Mouse (Mus musculus) G1E (cell line): Measurements from ENCODE around the gene Cacnb3. TPM values are rescaled to one million over a fixed set of nuclear protein-coding genes. Genes with fewer than 3 reads are reported as not detected.

ENCODE experiments used
- ATAC-seq: 2 replicates; pipeline ENCODE4 v1.8.0; 2016; ENCODE audit warnings: mild to moderate bottlenecking; ENCODE audit not compliant: insufficient number of reproducible peaks, poor library complexity, low FRiP score, severe bottlenecking; ENCODE audit errors: extremely low read depth
- DNase-seq: peaks from one replicate; pipeline ENCODE4 v3.0.0; 2012; ENCODE audit warnings: low spot score
- H3K27me3 ChIP-seq: 2 replicates; pipeline ENCODE4 v1.6.1; 2012; ENCODE audit warnings: mild to moderate bottlenecking, low read length, inconsistent platforms; ENCODE audit not compliant: insufficient read depth
- H3K36me3 ChIP-seq: replicated peaks from 2 replicates; pipeline ENCODE3; 2012; ENCODE audit warnings: mild to moderate bottlenecking, inconsistent platforms
- H3K4me1 ChIP-seq: 2 replicates; pipeline ENCODE4 v1.6.1; 2012; ENCODE audit warnings: low read depth, low read length, inconsistent platforms, mixed read lengths; ENCODE audit not compliant: insufficient read depth
- H3K4me3 ChIP-seq: 2 replicates; pipeline ENCODE4 v1.5.1; 2012; ENCODE audit warnings: low read depth, mild to moderate bottlenecking, inconsistent platforms, low read length, moderate library complexity, mixed read lengths
- H3K9me3 ChIP-seq: replicated peaks from 2 replicates; pipeline ENCODE4 v1.6.1; 2012; ENCODE audit warnings: inconsistent platforms
- CTCF ChIP-seq: IDR thresholded peaks from 2 replicates; pipeline ENCODE4 v1.5.1; 2012; ENCODE audit warnings: low read depth, low read length, inconsistent platforms, mixed read lengths
- GATA1 ChIP-seq: IDR thresholded peaks from 2 replicates; pipeline ENCODE4 v1.6.1; 2012; ENCODE audit warnings: borderline replicate concordance, low read length, inconsistent platforms, mixed read lengths
- GATA2 ChIP-seq: IDR thresholded peaks from 2 replicates; pipeline ENCODE4 v1.6.1; 2012; ENCODE audit warnings: low read depth, low read length, inconsistent platforms, borderline replicate concordance
- POLR2AphosphoS5 ChIP-seq: IDR thresholded peaks from 2 replicates; pipeline ENCODE4 v1.6.1; 2012; ENCODE audit warnings: low read depth, low read length, inconsistent platforms; ENCODE audit not compliant: insufficient replicate concordance
- TAL1 ChIP-seq: conservative IDR thresholded peaks from 2 replicates; pipeline ENCODE4 v1.6.1; 2012; ENCODE audit warnings: low read depth, low read length, inconsistent platforms, mixed read lengths
- polyA plus RNA-seq: library from polyadenylated mRNA; stranded (reverse); fragments of >175 nt; gene quantifications from 2 replicates; pipeline ENCODE4 v1.2.3, GENCODE M21; 2012
- total RNA-seq, 2 experiments: library from RNA; stranded (forward) in 1 of 2; stranded (reverse) in 1 of 2; fragments of 200-1000 nt in 1 of 2; fragments of >200 nt in 1 of 2; fragmentation: Nextera tagmentation in 1 of 2; gene quantifications; 2 replicates each; pipeline ENCODE4 v1.2.3; 2014 to 2017

Gene Cacnb3
- total and polyA plus RNA-seq, 3 experiments: 0.22 TPM; not detected in 1

- Histone ChIP-seq H3K9me3 (no peaks in the 10 kb centered on the region), H3K36me3 (no peaks in the 10 kb centered on the region), H3K4me1 (no peaks in the 10 kb centered on the region; the same call in 1 of the 2 replicates), H3K27me3 (peaks cover 61% of the 10 kb centered on the region), H3K4me3 (no peak overlapping the region)
- DNase-seq: no peak
- ATAC-seq: no peak
- TF ChIP-seq GATA2 (no peak), TAL1 (no peak), CTCF (no peak), POLR2AphosphoS5 (no peak)
Observed at GRCm38 (mm10) chr15:98602191-98602881, 28.3 kb upstream of the Cacnb3 start.

DNA sequence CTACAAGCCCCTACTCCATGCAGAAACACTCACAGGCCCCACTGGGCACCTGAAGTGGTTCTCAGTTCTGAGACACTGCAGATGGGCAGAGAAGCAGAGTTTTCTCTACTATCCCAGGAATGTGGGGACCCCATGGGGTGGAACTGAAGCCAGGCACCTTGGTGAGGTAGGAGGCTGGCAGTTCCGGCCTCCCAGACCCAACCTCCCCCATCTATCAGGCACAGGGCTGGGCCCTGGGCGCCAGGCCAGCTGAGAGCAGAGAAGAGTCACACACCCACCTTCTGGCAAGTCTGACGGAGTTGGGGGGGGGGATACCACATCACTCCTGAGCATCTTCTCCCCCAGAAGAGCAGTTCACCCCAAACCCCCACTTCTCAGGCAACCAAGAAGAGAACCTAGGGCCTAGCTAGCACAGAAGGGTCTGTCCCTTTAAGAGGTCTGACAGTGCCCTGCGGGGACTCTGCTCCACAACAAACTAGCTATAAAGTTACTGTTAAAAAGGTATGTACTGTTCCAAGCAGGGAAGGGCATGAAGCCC, 27.6 kb upstream of the Cacnb3 start:
- H3K4me3 ChIP-seq: no peak overlapping the region
- no peak for TF ChIP-seq GATA2
- TF ChIP-seq TAL1: no peak
- TF ChIP-seq CTCF: no peak
- TF ChIP-seq GATA1: no peak
- no peak for TF ChIP-seq POLR2AphosphoS5
- no peaks in the 10 kb centered on the region for H3K9me3 ChIP-seq
- ATAC-seq (no peak), DNase-seq (no peak)
- no peaks in the 10 kb centered on the region for H3K36me3 ChIP-seq
- no peaks in the 10 kb centered on the region; the same call in 1 of the 2 replicates for H3K4me1 ChIP-seq
- H3K27me3 ChIP-seq: peaks cover 61% of the 10 kb centered on the region

DNA sequence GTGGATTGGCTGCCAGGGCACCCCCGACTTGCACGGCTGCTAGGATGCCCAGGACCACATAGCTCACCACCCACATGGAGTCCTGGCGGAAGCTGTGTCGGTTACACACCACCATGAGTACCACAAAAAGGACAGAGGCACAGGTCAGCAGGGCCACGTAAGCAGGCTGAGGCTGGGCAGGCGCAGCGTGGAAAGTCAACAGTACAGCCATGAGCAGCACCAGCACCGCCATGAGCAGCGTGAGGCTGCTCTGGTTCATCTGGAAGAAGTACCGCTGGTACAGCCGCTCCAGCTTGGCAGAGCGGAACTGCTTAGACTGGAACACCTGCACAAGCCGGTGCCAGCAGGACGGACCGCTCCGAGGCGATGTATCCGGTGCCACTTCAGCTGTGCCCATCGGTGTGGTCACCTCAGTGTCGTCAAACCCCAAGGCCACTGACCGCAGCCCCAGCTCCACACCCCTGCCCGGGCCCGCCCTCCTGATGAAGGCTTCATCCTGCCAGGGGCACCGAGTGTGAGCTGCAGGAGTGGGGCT, 26.5 kb upstream of the Cacnb3 start:
- H3K9me3 ChIP-seq: no peaks in the 10 kb centered on the region
- TF ChIP-seq POLR2AphosphoS5: no peak
- no peak for TF ChIP-seq GATA1
- TF ChIP-seq TAL1: no peak
- TF ChIP-seq GATA2: no peak
- no peak for TF ChIP-seq CTCF
- DNase-seq (no peak), ATAC-seq (no peak)
- H3K36me3 ChIP-seq: no peaks in the 10 kb centered on the region
- no peak overlapping the region for H3K4me3 ChIP-seq
- no peaks in the 10 kb centered on the region; the same call in 1 of the 2 replicates for H3K4me1 ChIP-seq
- H3K27me3 ChIP-seq: peaks cover 61% of the 10 kb centered on the region

DNA sequence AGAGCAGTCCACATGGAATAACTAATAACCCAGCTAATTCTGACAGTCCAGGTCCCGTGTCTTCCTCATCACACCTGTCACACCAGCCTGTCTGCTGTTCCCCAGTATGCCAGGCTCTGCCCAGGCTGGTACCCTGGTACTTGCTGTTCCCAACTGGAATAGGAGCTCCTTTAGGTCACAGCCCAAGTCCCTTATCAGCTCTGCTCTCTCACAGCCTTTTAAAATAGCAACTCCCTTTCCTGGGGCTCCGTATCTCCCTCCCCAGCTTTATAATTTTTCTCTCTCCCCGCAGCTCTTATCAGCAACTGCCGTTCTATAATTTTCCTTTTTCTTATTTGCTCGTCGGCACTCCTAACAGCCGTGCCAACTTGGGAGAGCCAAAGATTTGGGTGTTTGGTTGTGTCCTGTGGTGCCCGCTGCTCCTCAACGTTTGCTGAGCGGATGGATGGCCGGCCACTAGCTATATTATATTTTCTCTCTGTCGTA, 24.5 kb upstream of the Cacnb3 start:
- Histone ChIP-seq H3K36me3 (no peaks in the 10 kb centered on the region), H3K4me3 (no peak overlapping the region), H3K4me1 (no peaks in the 10 kb centered on the region; the same call in 1 of the 2 replicates), H3K27me3 (peaks cover 60% of the 10 kb centered on the region), H3K9me3 (no peaks in the 10 kb centered on the region)
- DNase-seq (no peak), ATAC-seq (no peak)
- TF ChIP-seq CTCF (no peak), POLR2AphosphoS5 (no peak), GATA2 (no peak)

DNA sequence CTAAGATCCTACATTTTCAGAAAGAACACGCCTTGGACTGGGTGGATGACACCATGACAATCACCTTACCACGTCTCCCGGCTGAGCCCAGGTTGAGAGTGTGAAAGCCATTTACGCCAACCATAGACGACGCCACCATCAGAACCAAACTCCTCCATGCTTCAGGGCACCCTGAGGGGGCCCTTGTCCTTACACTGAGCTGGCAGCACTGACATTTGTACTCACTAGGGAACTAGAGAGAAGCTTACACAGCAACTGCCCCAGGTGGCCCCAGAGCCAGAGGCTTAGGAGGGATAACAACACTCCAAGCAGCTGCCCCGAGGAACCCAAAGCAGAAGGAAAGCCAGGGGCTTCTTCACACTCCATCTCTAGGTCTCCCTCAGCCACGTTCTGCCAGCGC, 23.9 kb upstream of the Cacnb3 start:
- Histone ChIP-seq H3K27me3 (peaks cover 60% of the 10 kb centered on the region), H3K36me3 (no peaks in the 10 kb centered on the region), H3K9me3 (no peaks in the 10 kb centered on the region), H3K4me1 (no peaks in the 10 kb centered on the region; the same call in 1 of the 2 replicates), H3K4me3 (no peak overlapping the region)
- ATAC-seq (no peak), DNase-seq (no peak)
- TF ChIP-seq GATA2 (no peak), GATA1 (no peak), CTCF (no peak), TAL1 (no peak), POLR2AphosphoS5 (no peak)

- Histone ChIP-seq H3K4me3 (no peak overlapping the region), H3K9me3 (peaks cover 5% of the 10 kb centered on the region), H3K36me3 (no peaks in the 10 kb centered on the region), H3K4me1 (no peaks in the 10 kb centered on the region; the same call in 1 of the 2 replicates), H3K27me3 (peaks cover 55% of the 10 kb centered on the region)
- no peak for TF ChIP-seq GATA1
- no peak for TF ChIP-seq POLR2AphosphoS5
- no peak for TF ChIP-seq GATA2
- no peak for TF ChIP-seq TAL1
- TF ChIP-seq CTCF: no peak
- ATAC-seq: no peak
- no peak for DNase-seq
Observed at GRCm38 (mm10) chr15:98607557-98607956, 23.1 kb upstream of the Cacnb3 start.
